Mouse (Mus musculus): ENCODE results near the gene Pcmt1. TPM values are rescaled to one million over a fixed set of nuclear protein-coding genes. Genes with fewer than 3 reads are reported as not detected.

Gene Pcmt1
- polyA plus RNA-seq, 1 experiment from 2014 or later: 184 TPM

- H3K4me2 ChIP-seq: no peak overlapping the region
- H3K4me1 ChIP-seq (replicated peaks): no peaks in the 10 kb centered on the region
- no peak overlapping the region for H3K27ac ChIP-seq (replicated peaks)
- no peaks in the 10 kb centered on the region for H3K27me3 ChIP-seq
- H3K36me3 ChIP-seq: peaks cover 46% of the 10 kb centered on the region
- no peak overlapping the region for H3K4me3 ChIP-seq
- 94% methylated on average over 2 of the region's 2 CpGs for WGBS
- ATAC-seq (ENCODE audit: low read depth): no peak
- H3K9me3 ChIP-seq: no peaks in the 10 kb centered on the region
- H3K9ac ChIP-seq: no peak overlapping the region
Measured at GRCm38 (mm10) chr10:7606437-7606836, 74.5 kb downstream of the Pcmt1 start.

GRCm38 (mm10) chr10:7605168-7605567 lies 75.8 kb downstream of the Pcmt1 start:
- Histone ChIP-seq H3K4me2 (no peak overlapping the region), H3K9ac (no peak overlapping the region), H3K9me3 (no peaks in the 10 kb centered on the region), H3K4me1 (replicated peaks) (no peaks in the 10 kb centered on the region), H3K27ac (replicated peaks) (no peak overlapping the region), H3K4me3 (no peak overlapping the region), H3K27me3 (no peaks in the 10 kb centered on the region), H3K36me3 (peaks cover 36% of the 10 kb centered on the region)
- 62% methylated on average over 2 of the region's 2 CpGs for WGBS
- no peak for ATAC-seq (ENCODE audit: low read depth)

- peaks cover 7% of the 10 kb centered on the region; the same call in 1 of the 2 replicates for H3K4me1 ChIP-seq (replicated peaks)
- H3K36me3 ChIP-seq: peaks cover 14% of the 10 kb centered on the region
- H3K9me3 ChIP-seq: no peaks in the 10 kb centered on the region
- no peak overlapping the region for H3K9ac ChIP-seq
- 15% methylated on average over 6 of the region's 6 CpGs for WGBS
- no peak for ATAC-seq (ENCODE audit: low read depth)
- no peaks in the 10 kb centered on the region for H3K27me3 ChIP-seq
- no peak overlapping the region for H3K4me2 ChIP-seq
- no peak overlapping the region for H3K4me3 ChIP-seq
- no peak overlapping the region for H3K27ac ChIP-seq (replicated peaks)
Measured at GRCm38 (mm10) chr10:7600647-7601046, 80.3 kb downstream of the Pcmt1 start.

- Histone ChIP-seq H3K36me3 (0 out of 2 replicates have a peak, but pooled peaks cover 4% of the 10 kb centered on the region), H3K4me1 (replicated peaks) (peaks cover 7% of the 10 kb centered on the region; the same call in 1 of the 2 replicates), H3K9me3 (no peaks in the 10 kb centered on the region), H3K27me3 (no peaks in the 10 kb centered on the region), H3K4me3 (no peak overlapping the region), H3K27ac (replicated peaks) (no peak overlapping the region), H3K4me2 (no peak overlapping the region), H3K9ac (no peak overlapping the region)
- WGBS: 92% methylated on average over 7 of the region's 7 CpGs
- ATAC-seq (ENCODE audit: low read depth): no peak
Measured at GRCm38 (mm10) chr10:7598177-7598576, 82.8 kb downstream of the Pcmt1 start.

- Histone ChIP-seq H3K4me2 (no peak overlapping the region), H3K4me3 (no peak overlapping the region), H3K9ac (no peak overlapping the region), H3K9me3 (no peaks in the 10 kb centered on the region), H3K4me1 (replicated peaks) (peaks cover 20% of the 10 kb centered on the region), H3K36me3 (no peaks in the 10 kb centered on the region), H3K27ac (replicated peaks) (no peak overlapping the region), H3K27me3 (peaks cover 9% of the 10 kb centered on the region; the same call in 1 of the 2 replicates)
- ATAC-seq (ENCODE audit: low read depth): no peak
- WGBS: 54% methylated on average over 1 of the region's 1 CpGs
Measured at GRCm38 (mm10) chr10:7596251-7596650, 84.7 kb downstream of the Pcmt1 start.

- no peak overlapping the region for H3K9ac ChIP-seq
- H3K27me3 ChIP-seq: peaks cover 9% of the 10 kb centered on the region; the same call in 1 of the 2 replicates
- no peak for ATAC-seq (ENCODE audit: low read depth)
- no peaks in the 10 kb centered on the region for H3K36me3 ChIP-seq
- no peak overlapping the region for H3K27ac ChIP-seq (replicated peaks)
- H3K9me3 ChIP-seq: no peaks in the 10 kb centered on the region
- H3K4me3 ChIP-seq: no peak overlapping the region
- WGBS: 49% methylated on average over 7 of the region's 7 CpGs
- H3K4me2 ChIP-seq: no peak overlapping the region
- H3K4me1 ChIP-seq (replicated peaks): peaks cover 30% of the 10 kb centered on the region
Measured at GRCm38 (mm10) chr10:7594797-7595196, 86.1 kb downstream of the Pcmt1 start.

- Histone ChIP-seq H3K9me3 (no peaks in the 10 kb centered on the region), H3K27ac (replicated peaks) (no peak overlapping the region), H3K4me3 (peak overlapping the region; percentile 69), H3K4me2 (peak overlapping the region; percentile 96), H3K9ac (peak overlapping the region; percentile 82), H3K27me3 (peaks cover 9% of the 10 kb centered on the region; the same call in 1 of the 2 replicates), H3K4me1 (replicated peaks) (peaks cover 26% of the 10 kb centered on the region), H3K36me3 (no peaks in the 10 kb centered on the region)
- 7% methylated on average over 8 of the region's 8 CpGs for WGBS
- no peak for ATAC-seq (ENCODE audit: low read depth)
Measured at GRCm38 (mm10) chr10:7590792-7591191, 90.1 kb downstream of the Pcmt1 start.

- WGBS: under 1% methylated on average over 53 of the region's 54 CpGs
- H3K4me3 ChIP-seq: peak overlapping the region; percentile 69
- peak overlapping the region; percentile 87 for H3K27ac ChIP-seq (replicated peaks)
- H3K9me3 ChIP-seq: no peaks in the 10 kb centered on the region
- H3K27me3 ChIP-seq: peaks cover 9% of the 10 kb centered on the region; the same call in 1 of the 2 replicates
- peak overlapping the region; percentile 82 for H3K9ac ChIP-seq
- H3K36me3 ChIP-seq: no peaks in the 10 kb centered on the region
- peak; percentile 79; the same call in 1 of the 2 replicates for ATAC-seq (ENCODE audit: low read depth)
- H3K4me2 ChIP-seq: peak overlapping the region; percentile 96
- peaks cover 26% of the 10 kb centered on the region for H3K4me1 ChIP-seq (replicated peaks)
Measured at GRCm38 (mm10) chr10:7590234-7590689, 90.7 kb downstream of the Pcmt1 start.

GRCm38 (mm10) chr10:7589592-7590233 lies 91.2 kb downstream of the Pcmt1 start, which contains the start of gene Lrp11:
Gene Lrp11 (plus strand): TSS chr10:7589800.
- Histone ChIP-seq H3K4me2 (peak within 1 kb of the TSS; percentile 96), H3K4me1 (replicated peaks) (peaks cover 26% of the 10 kb centered on the region), H3K27me3 (peaks cover 9% of the 10 kb centered on the region; the same call in 1 of the 2 replicates), H3K27ac (replicated peaks) (peak within 1 kb of the TSS; percentile 87), H3K4me3 (peak within 1 kb of the TSS; percentile 69), H3K9me3 (no peaks in the 10 kb centered on the region), H3K9ac (peak within 1 kb of the TSS; percentile 82), H3K36me3 (no peaks in the 10 kb centered on the region)
- peak; percentile 98 for ATAC-seq (ENCODE audit: low read depth)
- WGBS: under 1% methylated on average over 76 of the region's 76 CpGs

- WGBS: 76% methylated on average over 2 of the region's 2 CpGs
- Histone ChIP-seq H3K9ac (no peak overlapping the region), H3K4me1 (replicated peaks) (peaks cover 18% of the 10 kb centered on the region), H3K27me3 (peaks cover 4% of the 10 kb centered on the region; the same call in 1 of the 2 replicates), H3K36me3 (no peaks in the 10 kb centered on the region), H3K4me2 (no peak overlapping the region), H3K27ac (replicated peaks) (no peak overlapping the region), H3K4me3 (no peak overlapping the region), H3K9me3 (no peaks in the 10 kb centered on the region)
- no peak for ATAC-seq (ENCODE audit: low read depth)
Measured at GRCm38 (mm10) chr10:7586771-7587170, 94.2 kb downstream of the Pcmt1 start.

- whole genome bisulfite sequencing: 54% methylated on average over 7 of the region's 7 CpGs
- no peaks in the 10 kb centered on the region for H3K36me3 ChIP-seq
- no peak for ATAC-seq (ENCODE audit: low read depth)
Measured at GRCm38 (mm10) chr10:7582891-7583557, 97.9 kb downstream of the Pcmt1 start.

GRCm38 (mm10) chr10:7582157-7582890 lies 98.6 kb downstream of the Pcmt1 start:
- no peaks in the 10 kb centered on the region for H3K4me1 ChIP-seq (replicated peaks)
- no peaks in the 10 kb centered on the region for H3K27me3 ChIP-seq
- no peak overlapping the region for H3K27ac ChIP-seq (replicated peaks)
- no peak overlapping the region for H3K4me3 ChIP-seq
- H3K9ac ChIP-seq: no peak overlapping the region
- peak; percentile 67 for ATAC-seq (ENCODE audit: low read depth)
- no peaks in the 10 kb centered on the region for H3K9me3 ChIP-seq
- no peak overlapping the region for H3K4me2 ChIP-seq
- no peaks in the 10 kb centered on the region for H3K36me3 ChIP-seq
- 52% methylated on average over 11 of the region's 11 CpGs for WGBS

More at GRCm38 (mm10) chr10:7582891-7583557, 97.9 kb downstream of the Pcmt1 start:
- Histone ChIP-seq H3K4me2 (no peak overlapping the region), H3K27me3 (no peaks in the 10 kb centered on the region), H3K27ac (replicated peaks) (no peak overlapping the region), H3K9ac (no peak overlapping the region), H3K4me1 (replicated peaks) (no peaks in the 10 kb centered on the region), H3K9me3 (no peaks in the 10 kb centered on the region), H3K4me3 (no peak overlapping the region)

All from neural tube, embryonic 13.5 days (tissue).